Mouse (Mus musculus) cerebellum, adult 8-10 months (tissue): ENCODE results near the gene Dnajb11.

Experiments
- DNase-seq: peaks from one replicate; pipeline ENCODE4 v3.0.0; 2022

Gene Dnajb11

GRCm38 (mm10) chr16:22883441-22883840 lies 25.8 kb downstream of the Dnajb11 start:
- no peak for DNase-seq

- no peak for DNase-seq
These were observed 27.7 kb downstream of the Dnajb11 start for GRCm38 (mm10) chr16:22885356-22885755.

GRCm38 (mm10) chr16:22886726-22887125 lies 29.1 kb downstream of the Dnajb11 start:
- DNase-seq: no peak

- no peak for DNase-seq
These were observed 31.2 kb downstream of the Dnajb11 start for GRCm38 (mm10) chr16:22888835-22889234.

- no peak for DNase-seq
These were observed 32.1 kb downstream of the Dnajb11 start for GRCm38 (mm10) chr16:22889716-22890115.

GRCm38 (mm10) chr16:22890683-22891510 lies 33.3 kb downstream of the Dnajb11 start, which contains the start of gene Ahsg:
Ahsg (plus strand) TSS chr16:22891277.
- DNase-seq: no peak

GRCm38 (mm10) chr16:22891733-22892154 lies 34.1 kb downstream of the Dnajb11 start:
- no peak for DNase-seq

GRCm38 (mm10) chr16:22894095-22894494 lies 36.5 kb downstream of the Dnajb11 start:
- no peak for DNase-seq

- no peak for DNase-seq
These were observed 39.0 kb downstream of the Dnajb11 start for GRCm38 (mm10) chr16:22896618-22897017.

GRCm38 (mm10) chr16:22899346-22899745 lies 41.7 kb downstream of the Dnajb11 start:
- no peak for DNase-seq

- no peak for DNase-seq
These were observed 42.4 kb downstream of the Dnajb11 start for GRCm38 (mm10) chr16:22899866-22900570.

- no peak for DNase-seq
These were observed 43.7 kb downstream of the Dnajb11 start for GRCm38 (mm10) chr16:22901326-22901725.

- no peak for DNase-seq
These were observed 51.6 kb downstream of the Dnajb11 start for GRCm38 (mm10) chr16:22909290-22909689.

- no peak for DNase-seq
These were observed 54.3 kb downstream of the Dnajb11 start for GRCm38 (mm10) chr16:22911986-22912385.

GRCm38 (mm10) chr16:22912886-22913285 lies 55.2 kb downstream of the Dnajb11 start:
- DNase-seq: no peak

GRCm38 (mm10) chr16:22914276-22914675 lies 56.6 kb downstream of the Dnajb11 start:
- DNase-seq: no peak

GRCm38 (mm10) chr16:22918034-22918433 lies 60.4 kb downstream of the Dnajb11 start, which contains the start of gene Fetub:
Fetub (plus strand) TSS chr16:22918334.
- DNase-seq: no peak

- DNase-seq: no peak
These were observed 61.1 kb downstream of the Dnajb11 start for GRCm38 (mm10) chr16:22918664-22919312.

- DNase-seq: no peak
These were observed 62.6 kb downstream of the Dnajb11 start for GRCm38 (mm10) chr16:22919971-22920854.

- no peak for DNase-seq
These were observed 64.1 kb downstream of the Dnajb11 start for GRCm38 (mm10) chr16:22921761-22922160.

- no peak for DNase-seq
These were observed 64.8 kb downstream of the Dnajb11 start for GRCm38 (mm10) chr16:22922433-22922832.
